Mouse (Mus musculus) heart, postnatal 0 days (tissue): Measurements from ENCODE around the gene Amfr.

ENCODE experiments used
- CTCF ChIP-seq: IDR thresholded peaks from 2 replicates; pipeline ENCODE4 v1.5.1; 2016; ENCODE audit warnings: antibody characterized with exemption, control low read depth, low read depth
- EP300 ChIP-seq: IDR thresholded peaks from 2 replicates; pipeline ENCODE4 v1.6.1; 2016; ENCODE audit warnings: antibody characterized with exemption, low read depth

DNA sequence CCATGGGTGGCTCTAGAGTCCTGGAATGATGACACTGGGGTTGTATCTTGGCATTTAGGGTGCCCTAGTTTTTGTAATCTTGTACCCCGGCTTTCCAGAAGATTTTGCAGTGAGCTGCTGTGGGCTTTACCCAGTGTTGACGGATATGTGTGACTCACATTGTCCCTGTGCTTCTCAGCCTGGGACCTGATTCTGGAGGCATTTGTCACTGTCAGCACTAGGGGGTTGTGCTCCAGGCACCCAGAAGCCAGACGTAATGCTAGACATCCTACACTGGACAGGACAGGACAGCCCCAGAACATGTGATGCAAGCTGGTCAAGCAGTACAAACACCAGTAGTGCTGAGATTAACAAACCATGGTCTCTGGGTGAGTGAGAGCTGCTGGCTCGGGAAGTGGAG lies 66.9 kb downstream of the Amfr start:
- TF ChIP-seq EP300 (no peak), CTCF (no peak)
